Mouse (Mus musculus): ENCODE measurements around the gene Fut7. TPM values are rescaled to one million over a fixed set of nuclear protein-coding genes. Genes with fewer than 3 reads are reported as not detected.

Gene Fut7
- polyA plus RNA-seq, 1 experiment from 2014 or later, result not detected

- ATAC-seq (ENCODE audit: low FRiP score) (no peak), DNase-seq (ENCODE audit: low spot score, missing footprints) (no peak)
- 77% methylated on average over 3 of the region's 3 CpGs for WGBS
- Histone ChIP-seq H3K27me3 (ENCODE audit: control insufficient read depth, insufficient read depth, low read length) (no peaks in the 10 kb centered on the region), H3K9ac (ENCODE audit: low read length) (no peak overlapping the region), H3K4me1 (ENCODE audit: control insufficient read depth, insufficient read depth, low read length) (peaks cover 15% of the 10 kb centered on the region), H3K4me3 (ENCODE audit: low read depth, low read length) (no peak overlapping the region), H3K36me3 (ENCODE audit: control insufficient read depth, insufficient read depth, low read length) (no peaks in the 10 kb centered on the region), H3K4me2 (no peak overlapping the region), H3K27ac (ENCODE audit: low read depth, low read length) (no peak overlapping the region), H3K9me3 (ENCODE audit: control insufficient read depth, low read length) (no peaks in the 10 kb centered on the region)
Observed at GRCm38 (mm10) chr2:25463630-25464029, 40.6 kb downstream of the Fut7 start.

GRCm38 (mm10) chr2:25465256-25465655, 42.2 kb downstream of the Fut7 start:
- ATAC-seq (ENCODE audit: low FRiP score) (no peak), DNase-seq (ENCODE audit: low spot score, missing footprints) (peak; percentile 19)
- WGBS, result 94% methylated on average over 2 of the region's 2 CpGs
- H3K4me1 ChIP-seq (ENCODE audit: control insufficient read depth, insufficient read depth, low read length), result peaks cover 11% of the 10 kb centered on the region
- no peak overlapping the region for H3K9ac ChIP-seq (ENCODE audit: low read length)
- no peak overlapping the region for H3K4me2 ChIP-seq
- H3K27ac ChIP-seq (ENCODE audit: low read depth, low read length), result no peak overlapping the region
- H3K36me3 ChIP-seq (ENCODE audit: control insufficient read depth, insufficient read depth, low read length), result no peaks in the 10 kb centered on the region
- no peaks in the 10 kb centered on the region for H3K27me3 ChIP-seq (ENCODE audit: control insufficient read depth, insufficient read depth, low read length)
- no peaks in the 10 kb centered on the region for H3K9me3 ChIP-seq (ENCODE audit: control insufficient read depth, low read length)
- H3K4me3 ChIP-seq (ENCODE audit: low read depth, low read length), result no peak overlapping the region

- H3K9ac ChIP-seq (ENCODE audit: low read length), result no peak overlapping the region
- H3K4me2 ChIP-seq, result no peak overlapping the region
- DNase-seq (ENCODE audit: low spot score, missing footprints) (peak; percentile 88), ATAC-seq (ENCODE audit: low FRiP score) (peak; percentile 73)
- no peaks in the 10 kb centered on the region for H3K9me3 ChIP-seq (ENCODE audit: control insufficient read depth, low read length)
- H3K27ac ChIP-seq (ENCODE audit: low read depth, low read length), result peak overlapping the region; percentile 12; the same call in 1 of the 2 replicates
- H3K4me1 ChIP-seq (ENCODE audit: control insufficient read depth, insufficient read depth, low read length), result peaks cover 9% of the 10 kb centered on the region; the same call in 1 of the 2 replicates
- 41% methylated on average over 10 of the region's 10 CpGs for WGBS
- no peaks in the 10 kb centered on the region for H3K36me3 ChIP-seq (ENCODE audit: control insufficient read depth, insufficient read depth, low read length)
- H3K27me3 ChIP-seq (ENCODE audit: control insufficient read depth, insufficient read depth, low read length), result no peaks in the 10 kb centered on the region
- H3K4me3 ChIP-seq (ENCODE audit: low read depth, low read length), result no peak overlapping the region
Observed at GRCm38 (mm10) chr2:25465816-25466635, 43.0 kb downstream of the Fut7 start.

- DNase-seq (ENCODE audit: low spot score, missing footprints), result peak; percentile 64
- WGBS, result 71% methylated on average over 14 of the region's 14 CpGs
- Histone ChIP-seq H3K27ac (ENCODE audit: low read depth, low read length) (no peak overlapping the region), H3K36me3 (ENCODE audit: control insufficient read depth, insufficient read depth, low read length) (no peaks in the 10 kb centered on the region), H3K9ac (ENCODE audit: low read length) (no peak overlapping the region), H3K4me1 (ENCODE audit: control insufficient read depth, insufficient read depth, low read length) (peaks cover 5% of the 10 kb centered on the region; the same call in 1 of the 2 replicates), H3K27me3 (ENCODE audit: control insufficient read depth, insufficient read depth, low read length) (no peaks in the 10 kb centered on the region), H3K9me3 (ENCODE audit: control insufficient read depth, low read length) (no peaks in the 10 kb centered on the region), H3K4me2 (no peak overlapping the region), H3K4me3 (ENCODE audit: low read depth, low read length) (no peak overlapping the region)
- no peak for ATAC-seq (ENCODE audit: low FRiP score)
Observed at GRCm38 (mm10) chr2:25467606-25468303, 44.7 kb downstream of the Fut7 start.

- Histone ChIP-seq H3K27ac (ENCODE audit: low read depth, low read length) (no peak overlapping the region), H3K4me2 (no peak overlapping the region), H3K4me3 (ENCODE audit: low read depth, low read length) (no peak overlapping the region), H3K27me3 (ENCODE audit: control insufficient read depth, insufficient read depth, low read length) (no peaks in the 10 kb centered on the region), H3K4me1 (ENCODE audit: control insufficient read depth, insufficient read depth, low read length) (peaks cover 5% of the 10 kb centered on the region; the same call in 1 of the 2 replicates), H3K9me3 (ENCODE audit: control insufficient read depth, low read length) (no peaks in the 10 kb centered on the region), H3K9ac (ENCODE audit: low read length) (no peak overlapping the region), H3K36me3 (ENCODE audit: control insufficient read depth, insufficient read depth, low read length) (no peaks in the 10 kb centered on the region)
- 80% methylated on average over 10 of the region's 10 CpGs for whole genome bisulfite sequencing
- no peak for ATAC-seq (ENCODE audit: low FRiP score)
- no peak for DNase-seq (ENCODE audit: low spot score, missing footprints)
Observed at GRCm38 (mm10) chr2:25468962-25469915, 46.2 kb downstream of the Fut7 start.

- Histone ChIP-seq H3K36me3 (ENCODE audit: control insufficient read depth, insufficient read depth, low read length) (no peaks in the 10 kb centered on the region), H3K4me1 (ENCODE audit: control insufficient read depth, insufficient read depth, low read length) (peaks cover 5% of the 10 kb centered on the region; the same call in 1 of the 2 replicates), H3K27me3 (ENCODE audit: control insufficient read depth, insufficient read depth, low read length) (no peaks in the 10 kb centered on the region), H3K4me2 (no peak within 1 kb of the TSS), H3K27ac (ENCODE audit: low read depth, low read length) (no peak within 1 kb of the TSS), H3K9ac (ENCODE audit: low read length) (no peak within 1 kb of the TSS), H3K9me3 (ENCODE audit: control insufficient read depth, low read length) (no peaks in the 10 kb centered on the region), H3K4me3 (ENCODE audit: low read depth, low read length) (no peak within 1 kb of the TSS)
- no peak for ATAC-seq (ENCODE audit: low FRiP score)
- DNase-seq (ENCODE audit: low spot score, missing footprints), result no peak
- WGBS, result 68% methylated on average over 6 of the region's 6 CpGs
Observed at GRCm38 (mm10) chr2:25469969-25470368, 46.9 kb downstream of the Fut7 start, which contains the start of gene Ptgds. TSS of gene Ptgds (minus strand) at chr2:25470046.

GRCm38 (mm10) chr2:25472550-25472949, 49.5 kb downstream of the Fut7 start:
- Histone ChIP-seq H3K27ac (ENCODE audit: low read depth, low read length) (no peak overlapping the region), H3K9ac (ENCODE audit: low read length) (no peak overlapping the region), H3K4me1 (ENCODE audit: control insufficient read depth, insufficient read depth, low read length) (no peaks in the 10 kb centered on the region), H3K9me3 (ENCODE audit: control insufficient read depth, low read length) (no peaks in the 10 kb centered on the region), H3K4me3 (ENCODE audit: low read depth, low read length) (no peak overlapping the region), H3K27me3 (ENCODE audit: control insufficient read depth, insufficient read depth, low read length) (no peaks in the 10 kb centered on the region), H3K36me3 (ENCODE audit: control insufficient read depth, insufficient read depth, low read length) (no peaks in the 10 kb centered on the region), H3K4me2 (no peak overlapping the region)
- WGBS, result 70% methylated on average over 2 of the region's 2 CpGs
- peak; percentile 37 for DNase-seq (ENCODE audit: low spot score, missing footprints)
- no peak for ATAC-seq (ENCODE audit: low FRiP score)

Measured in midbrain, embryonic 11.5 days (tissue).